Mouse (Mus musculus): Measurements from ENCODE around the gene Tigd4. TPM values are rescaled to one million over a fixed set of nuclear protein-coding genes. Genes with fewer than 3 reads are reported as not detected.

The Tigd4 gene
- polyA plus RNA-seq, 1 experiment from 2014 or later: not detected

- no peak for ATAC-seq
- Histone ChIP-seq H3K9ac (ENCODE audit: low read depth, low read length) (no peak overlapping the region), H3K4me2 (ENCODE audit: low read length) (no peak overlapping the region), H3K36me3 (ENCODE audit: control insufficient read depth, insufficient read depth, low read length) (no peaks in the 10 kb centered on the region), H3K9me3 (replicated peaks; ENCODE audit: control insufficient read depth, low read length, poor library complexity, severe bottlenecking) (no peaks in the 10 kb centered on the region), H3K4me3 (ENCODE audit: low read depth, low read length) (no peak overlapping the region), H3K27ac (ENCODE audit: low read length) (no peak overlapping the region), H3K27me3 (ENCODE audit: control insufficient read depth, insufficient read depth, low read depth, low read length) (no peaks in the 10 kb centered on the region), H3K4me1 (ENCODE audit: control insufficient read depth, insufficient read depth, low read length) (peaks cover 3% of the 10 kb centered on the region; the same call in 1 of the 2 replicates)
- 74% methylated on average over 3 of the region's 3 CpGs for WGBS
Observed at GRCm38 (mm10) chr3:84622026-84622425, 28.7 kb downstream of the Tigd4 start.

- 98% methylated on average over 9 of the region's 9 CpGs for WGBS
- H3K4me3 ChIP-seq (ENCODE audit: low read depth, low read length): no peak overlapping the region
Observed at GRCm38 (mm10) chr3:84631586-84631985, 38.2 kb downstream of the Tigd4 start.

GRCm38 (mm10) chr3:84637095-84637494, 43.7 kb downstream of the Tigd4 start:
- H3K27ac ChIP-seq (ENCODE audit: low read length): no peak overlapping the region
- no peaks in the 10 kb centered on the region for H3K4me1 ChIP-seq (ENCODE audit: control insufficient read depth, insufficient read depth, low read length)
- no peaks in the 10 kb centered on the region for H3K27me3 ChIP-seq (ENCODE audit: control insufficient read depth, insufficient read depth, low read depth, low read length)
- H3K4me2 ChIP-seq (ENCODE audit: low read length): no peak overlapping the region
- H3K9ac ChIP-seq (ENCODE audit: low read depth, low read length): no peak overlapping the region
- H3K36me3 ChIP-seq (ENCODE audit: control insufficient read depth, insufficient read depth, low read length): no peaks in the 10 kb centered on the region
- WGBS: 83% methylated on average over 6 of the region's 6 CpGs
- no peak for ATAC-seq
- no peak overlapping the region for H3K4me3 ChIP-seq (ENCODE audit: low read depth, low read length)
- H3K9me3 ChIP-seq (replicated peaks; ENCODE audit: control insufficient read depth, low read length, poor library complexity, severe bottlenecking): no peaks in the 10 kb centered on the region; the same call in 1 of the 2 replicates

More at GRCm38 (mm10) chr3:84631586-84631985, 38.2 kb downstream of the Tigd4 start:
- H3K36me3 ChIP-seq (ENCODE audit: control insufficient read depth, insufficient read depth, low read length): no peaks in the 10 kb centered on the region
- H3K4me1 ChIP-seq (ENCODE audit: control insufficient read depth, insufficient read depth, low read length): no peaks in the 10 kb centered on the region
- ATAC-seq: no peak
- no peak overlapping the region for H3K4me2 ChIP-seq (ENCODE audit: low read length)
- H3K9ac ChIP-seq (ENCODE audit: low read depth, low read length): no peak overlapping the region
- no peak overlapping the region for H3K27ac ChIP-seq (ENCODE audit: low read length)
- no peaks in the 10 kb centered on the region for H3K27me3 ChIP-seq (ENCODE audit: control insufficient read depth, insufficient read depth, low read depth, low read length)
- no peaks in the 10 kb centered on the region; the same call in none of the 2 replicates for H3K9me3 ChIP-seq (replicated peaks; ENCODE audit: control insufficient read depth, low read length, poor library complexity, severe bottlenecking)

GRCm38 (mm10) chr3:84637890-84638578, 44.7 kb downstream of the Tigd4 start:
- ATAC-seq: no peak
- Histone ChIP-seq H3K9ac (ENCODE audit: low read depth, low read length) (no peak overlapping the region), H3K4me2 (ENCODE audit: low read length) (no peak overlapping the region), H3K4me3 (ENCODE audit: low read depth, low read length) (no peak overlapping the region), H3K4me1 (ENCODE audit: control insufficient read depth, insufficient read depth, low read length) (no peaks in the 10 kb centered on the region), H3K27me3 (ENCODE audit: control insufficient read depth, insufficient read depth, low read depth, low read length) (no peaks in the 10 kb centered on the region), H3K27ac (ENCODE audit: low read length) (no peak overlapping the region), H3K36me3 (ENCODE audit: control insufficient read depth, insufficient read depth, low read length) (no peaks in the 10 kb centered on the region), H3K9me3 (replicated peaks; ENCODE audit: control insufficient read depth, low read length, poor library complexity, severe bottlenecking) (no peaks in the 10 kb centered on the region; the same call in 1 of the 2 replicates)
- 75% methylated on average over 12 of the region's 12 CpGs for WGBS

- Histone ChIP-seq H3K9me3 (replicated peaks; ENCODE audit: control insufficient read depth, low read length, poor library complexity, severe bottlenecking) (no peaks in the 10 kb centered on the region; the same call in 1 of the 2 replicates), H3K27me3 (ENCODE audit: control insufficient read depth, insufficient read depth, low read depth, low read length) (no peaks in the 10 kb centered on the region), H3K27ac (ENCODE audit: low read length) (no peak overlapping the region), H3K4me1 (ENCODE audit: control insufficient read depth, insufficient read depth, low read length) (no peaks in the 10 kb centered on the region), H3K4me3 (ENCODE audit: low read depth, low read length) (no peak overlapping the region), H3K4me2 (ENCODE audit: low read length) (no peak overlapping the region), H3K9ac (ENCODE audit: low read depth, low read length) (no peak overlapping the region), H3K36me3 (ENCODE audit: control insufficient read depth, insufficient read depth, low read length) (no peaks in the 10 kb centered on the region)
- ATAC-seq: no peak
- whole genome bisulfite sequencing: 87% methylated on average over 4 of the region's 4 CpGs
Observed at GRCm38 (mm10) chr3:84638858-84639257, 45.5 kb downstream of the Tigd4 start.

- Histone ChIP-seq H3K4me3 (ENCODE audit: low read depth, low read length) (no peak overlapping the region), H3K9me3 (replicated peaks; ENCODE audit: control insufficient read depth, low read length, poor library complexity, severe bottlenecking) (no peaks in the 10 kb centered on the region; the same call in 1 of the 2 replicates), H3K4me2 (ENCODE audit: low read length) (no peak overlapping the region), H3K27ac (ENCODE audit: low read length) (no peak overlapping the region), H3K9ac (ENCODE audit: low read depth, low read length) (no peak overlapping the region), H3K27me3 (ENCODE audit: control insufficient read depth, insufficient read depth, low read depth, low read length) (no peaks in the 10 kb centered on the region), H3K36me3 (ENCODE audit: control insufficient read depth, insufficient read depth, low read length) (no peaks in the 10 kb centered on the region), H3K4me1 (ENCODE audit: control insufficient read depth, insufficient read depth, low read length) (no peaks in the 10 kb centered on the region)
- no peak for ATAC-seq
- 47% methylated on average over 11 of the region's 11 CpGs for WGBS
Observed at GRCm38 (mm10) chr3:84639767-84640500, 46.6 kb downstream of the Tigd4 start.

GRCm38 (mm10) chr3:84640536-84640935, 47.2 kb downstream of the Tigd4 start:
- Histone ChIP-seq H3K4me2 (ENCODE audit: low read length) (no peak overlapping the region), H3K9me3 (replicated peaks; ENCODE audit: control insufficient read depth, low read length, poor library complexity, severe bottlenecking) (no peaks in the 10 kb centered on the region), H3K9ac (ENCODE audit: low read depth, low read length) (no peak overlapping the region), H3K36me3 (ENCODE audit: control insufficient read depth, insufficient read depth, low read length) (no peaks in the 10 kb centered on the region), H3K4me1 (ENCODE audit: control insufficient read depth, insufficient read depth, low read length) (no peaks in the 10 kb centered on the region), H3K27ac (ENCODE audit: low read length) (no peak overlapping the region), H3K27me3 (ENCODE audit: control insufficient read depth, insufficient read depth, low read depth, low read length) (no peaks in the 10 kb centered on the region), H3K4me3 (ENCODE audit: low read depth, low read length) (no peak overlapping the region)
- 51% methylated on average over 6 of the region's 6 CpGs for WGBS
- no peak for ATAC-seq

- 90% methylated on average over 2 of the region's 2 CpGs for WGBS
- no peak for ATAC-seq
Observed at GRCm38 (mm10) chr3:84641391-84641790, 48.0 kb downstream of the Tigd4 start.

GRCm38 (mm10) chr3:84642942-84643341, 49.6 kb downstream of the Tigd4 start:
- 48% methylated on average over 4 of the region's 4 CpGs for WGBS
- Histone ChIP-seq H3K9me3 (replicated peaks; ENCODE audit: control insufficient read depth, low read length, poor library complexity, severe bottlenecking) (no peaks in the 10 kb centered on the region), H3K4me3 (ENCODE audit: low read depth, low read length) (no peak overlapping the region), H3K27me3 (ENCODE audit: control insufficient read depth, insufficient read depth, low read depth, low read length) (no peaks in the 10 kb centered on the region), H3K36me3 (ENCODE audit: control insufficient read depth, insufficient read depth, low read length) (no peaks in the 10 kb centered on the region), H3K27ac (ENCODE audit: low read length) (no peak overlapping the region), H3K4me2 (ENCODE audit: low read length) (no peak overlapping the region), H3K9ac (ENCODE audit: low read depth, low read length) (no peak overlapping the region), H3K4me1 (ENCODE audit: control insufficient read depth, insufficient read depth, low read length) (no peaks in the 10 kb centered on the region)
- ATAC-seq: no peak

More at GRCm38 (mm10) chr3:84641391-84641790, 48.0 kb downstream of the Tigd4 start:
- no peak overlapping the region for H3K9ac ChIP-seq (ENCODE audit: low read depth, low read length)
- no peaks in the 10 kb centered on the region for H3K4me1 ChIP-seq (ENCODE audit: control insufficient read depth, insufficient read depth, low read length)
- H3K27ac ChIP-seq (ENCODE audit: low read length): no peak overlapping the region
- no peak overlapping the region for H3K4me3 ChIP-seq (ENCODE audit: low read depth, low read length)
- H3K4me2 ChIP-seq (ENCODE audit: low read length): no peak overlapping the region
- no peaks in the 10 kb centered on the region for H3K27me3 ChIP-seq (ENCODE audit: control insufficient read depth, insufficient read depth, low read depth, low read length)
- H3K36me3 ChIP-seq (ENCODE audit: control insufficient read depth, insufficient read depth, low read length): no peaks in the 10 kb centered on the region
- H3K9me3 ChIP-seq (replicated peaks; ENCODE audit: control insufficient read depth, low read length, poor library complexity, severe bottlenecking): no peaks in the 10 kb centered on the region

Data from midbrain, embryonic 16.5 days (tissue).